Mouse (Mus musculus) heart, postnatal 0 days (tissue): ENCODE measurements around the gene Lrrc27.

Experiments
- CTCF ChIP-seq: IDR thresholded peaks from 2 replicates; pipeline ENCODE4 v1.5.1; 2016; ENCODE audit warnings: antibody characterized with exemption, control low read depth, low read depth
- EP300 ChIP-seq: IDR thresholded peaks from 2 replicates; pipeline ENCODE4 v1.6.1; 2016; ENCODE audit warnings: antibody characterized with exemption, low read depth

- TF ChIP-seq CTCF (no peak), EP300 (no peak)
Observed at GRCm38 (mm10) chr7:139214160-139214559, 1.4 kb downstream of the Lrrc27 start.
